In the genomic region with DNA sequence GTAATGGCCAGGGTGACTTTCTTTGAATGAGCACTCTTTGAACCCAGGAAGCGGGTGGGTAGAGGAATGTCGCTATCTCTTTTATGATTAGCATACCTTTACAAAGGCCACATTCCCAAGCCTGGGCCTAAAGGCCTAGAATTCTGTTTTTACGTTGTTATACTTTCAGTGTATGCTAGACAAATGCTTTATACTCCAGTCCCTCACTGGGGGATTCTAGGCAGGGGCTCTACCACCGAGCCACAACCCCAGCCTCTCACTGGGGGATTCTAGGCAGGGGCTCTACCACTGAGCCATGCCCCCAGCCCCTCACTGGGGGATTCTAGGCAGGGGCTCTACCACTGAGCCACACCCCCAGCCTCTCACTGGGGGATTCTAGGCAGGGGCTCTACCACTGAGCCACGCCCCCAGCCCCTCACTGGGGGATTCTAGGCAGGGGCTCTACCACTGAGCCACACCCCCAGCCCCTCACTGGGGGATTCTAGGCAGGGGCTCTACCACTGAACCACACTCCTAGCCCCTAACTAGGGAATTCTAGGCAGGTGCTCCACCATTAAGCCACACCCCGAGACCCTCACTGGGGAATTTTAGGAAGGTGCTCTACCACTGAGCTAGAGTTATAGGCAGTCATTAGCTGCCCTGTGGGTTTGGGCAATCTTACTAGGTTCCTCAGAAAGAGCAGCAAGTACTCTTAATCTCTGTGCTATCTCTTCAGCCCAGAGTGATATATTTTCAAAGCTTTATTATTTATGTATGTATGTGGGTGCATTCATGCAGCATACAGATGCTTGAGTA, we compare ENCODE assay signal across 38 mouse cellular contexts. TPM values are rescaled to one million over a fixed set of nuclear protein-coding genes. Genes with fewer than 3 reads are reported as not detected.
"Had no signal": no experiment of that assay in that cellular context is flagged by ENCODE, and none has a peak within 500 bp of the region (broad histone marks: within the 10 kb centered on the region; RNA-seq: fewer than 3 reads in every experiment).

No protein-coding gene starts in this region.

RNA-seq across cellular contexts. Expression of gene Olfr718-ps1, which starts 13.0 kb away (rescaled TPM):
- total RNA-seq: liver, adult 2 months; megakaryocyte progenitor cell, adult 5-6 weeks; megakaryocyte, adult 5-6 weeks; megakaryocyte-erythroid progenitor cell, adult 5-6 weeks; midbrain, postnatal 0 days; monocyte, adult 5-6 weeks had no signal
- polyA plus RNA-seq: limb, embryonic 11.5 days; limb, embryonic 12.5 days; limb, embryonic 14.5 days; limb, embryonic 15.5 days; liver, adult 2 months; liver, embryonic 11.5 days; liver, embryonic 12.5 days; liver, embryonic 13.5 days; liver, embryonic 14.5 days; liver, embryonic 15.5 days; liver, embryonic 16.5 days; lung, adult 2 months; lung, embryonic 14.5 days; lung, embryonic 15.5 days; lung, embryonic 16.5 days; lung, postnatal 0 days; macrophage; midbrain, embryonic 10.5 days; midbrain, embryonic 11.5 days; midbrain, embryonic 12.5 days; midbrain, embryonic 14.5 days; midbrain, embryonic 16.5 days; midbrain, postnatal 0 days; myocyte; neural tube, embryonic 11.5 days; neural tube, embryonic 12.5 days had no signal

RNA-seq across cellular contexts. Expression of gene Spdye4b, which starts 46.4 kb away (rescaled TPM):
- total RNA-seq: left cerebral cortex, postnatal 10 days; left cerebral cortex, postnatal 14 days; left cerebral cortex, postnatal 25 days; left cerebral cortex, postnatal 36 days; liver, adult 2 months; megakaryocyte progenitor cell, adult 5-6 weeks; megakaryocyte, adult 5-6 weeks; megakaryocyte-erythroid progenitor cell, adult 5-6 weeks; midbrain, postnatal 0 days had no signal
- polyA plus RNA-seq: limb, embryonic 10.5 days; limb, embryonic 11.5 days; limb, embryonic 12.5 days; limb, embryonic 13.5 days; limb, embryonic 14.5 days; limb, embryonic 15.5 days; liver, adult 2 months; liver, embryonic 11.5 days; liver, embryonic 12.5 days; liver, embryonic 13.5 days; liver, embryonic 14.5 days; liver, embryonic 15.5 days; liver, embryonic 16.5 days; liver, postnatal 0 days; lung, adult 2 months; lung, embryonic 14.5 days; lung, embryonic 15.5 days; lung, postnatal 0 days; macrophage; midbrain, embryonic 10.5 days; midbrain, embryonic 11.5 days; midbrain, embryonic 12.5 days; midbrain, embryonic 14.5 days; midbrain, embryonic 15.5 days; midbrain, embryonic 16.5 days; midbrain, postnatal 0 days; myocyte; neural tube, embryonic 11.5 days; neural tube, embryonic 12.5 days had no signal
